Mouse (Mus musculus) thymus, postnatal 36 days (tissue): ENCODE results near the gene Zfp553.
A peak's percentile ranks its signal among the peaks of the same experiment; 100 is the strongest.

ENCODE experiments used
- DNase-seq, 2 experiments: peaks; one replicate each; pipeline ENCODE4 v3.0.0; 2022; ENCODE audit warnings: mixed read lengths in 2 of 2

The Zfp553 gene

DNA sequence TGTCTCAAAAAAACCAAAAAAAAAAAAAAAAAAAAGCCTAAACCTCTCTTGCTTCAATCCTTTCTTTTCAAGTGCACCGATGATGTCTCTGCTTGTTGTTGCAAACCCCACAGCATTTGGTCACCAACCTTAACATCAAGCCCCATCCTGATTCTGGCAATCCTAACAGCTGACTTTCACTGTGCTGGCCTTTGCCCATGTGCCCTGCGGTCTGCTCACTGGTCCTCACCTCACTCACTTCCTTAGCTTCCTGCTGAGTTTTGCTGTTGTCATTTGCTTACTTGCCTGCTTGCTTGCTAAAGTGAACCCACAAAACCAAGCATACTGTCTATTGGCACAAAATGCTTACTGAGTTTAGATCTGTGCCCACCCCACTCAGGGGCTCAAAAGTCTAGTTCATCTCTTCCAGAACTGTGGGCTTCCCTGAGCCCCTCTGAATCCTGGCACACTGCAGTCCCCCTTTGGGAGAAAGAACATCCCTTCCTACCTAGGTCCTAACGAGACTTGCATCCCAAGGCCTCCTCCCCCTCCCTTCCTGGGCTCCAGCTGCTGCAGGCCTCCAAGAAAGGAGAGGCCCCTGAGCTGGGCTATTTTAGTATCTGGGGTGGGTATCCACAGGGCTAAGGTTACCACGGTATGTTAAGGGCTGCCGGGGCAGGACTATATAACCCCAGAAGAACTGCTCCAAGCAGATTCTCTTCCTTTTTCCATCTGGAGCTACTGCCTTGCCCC, 21.7 kb upstream of the Zfp553 start:
- peak in 1 of 2 experiments; percentile 45 for DNase-seq

DNA sequence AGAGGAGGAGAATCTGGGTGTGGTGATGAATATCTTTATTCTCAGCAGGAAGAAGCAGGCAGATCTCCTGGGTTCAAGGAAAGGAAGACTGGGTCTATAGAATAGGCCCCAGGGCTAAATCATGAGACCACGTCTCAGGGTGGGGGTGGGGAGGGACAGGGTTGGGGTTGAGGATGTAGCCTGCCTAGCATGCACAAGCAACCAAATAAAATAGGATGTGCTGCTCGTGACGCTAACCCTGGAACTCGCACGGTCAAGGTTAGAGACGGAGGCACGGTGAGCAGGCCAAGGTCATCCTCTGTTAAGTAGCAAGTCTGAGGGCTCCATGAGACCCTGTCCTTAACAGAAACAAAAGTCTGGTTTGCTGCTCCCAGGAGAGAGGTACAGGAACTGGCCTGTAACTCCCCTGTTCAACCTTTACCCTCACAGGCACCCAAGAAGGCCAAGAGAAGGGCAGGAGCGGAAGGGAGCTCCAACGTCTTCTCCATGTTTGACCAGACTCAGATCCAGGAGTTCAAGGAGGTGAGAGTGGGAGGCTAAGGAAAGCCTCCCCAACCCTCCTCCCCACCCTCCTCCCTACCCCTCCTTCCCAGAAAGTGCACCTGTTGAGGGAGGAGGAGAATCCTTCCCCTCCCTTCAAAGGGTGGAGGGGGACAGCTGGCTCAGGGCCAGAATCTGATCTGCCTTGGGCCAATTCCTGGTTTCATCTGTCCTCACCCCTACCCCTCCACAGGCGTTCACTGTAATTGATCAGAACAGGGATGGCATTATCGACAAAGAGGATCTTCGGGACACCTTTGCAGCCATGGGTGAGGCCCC, 20.2 kb upstream of the Zfp553 start:
- no peak for DNase-seq

- DNase-seq: no peak
These were observed 19.4 kb upstream of the Zfp553 start for GRCm38 (mm10) chr7:127213485-127213884.

DNA sequence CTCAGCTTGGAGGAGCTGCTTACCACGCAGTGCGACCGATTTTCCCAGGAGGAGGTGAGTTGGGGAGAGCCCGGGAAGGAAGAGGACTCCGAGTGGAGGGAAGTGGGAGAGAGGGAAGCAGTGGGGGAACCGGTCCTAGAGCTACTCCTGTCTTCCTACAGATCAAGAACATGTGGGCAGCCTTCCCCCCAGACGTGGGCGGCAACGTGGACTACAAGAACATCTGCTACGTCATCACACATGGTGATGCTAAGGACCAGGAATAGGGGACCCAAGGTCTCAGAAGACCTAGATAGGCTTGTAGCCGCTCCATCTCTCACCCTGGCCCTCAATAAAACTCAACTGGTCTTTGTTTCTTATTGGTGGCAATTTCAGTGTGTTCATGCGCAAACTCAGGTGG, 18.9 kb upstream of the Zfp553 start:
- no peak for DNase-seq

DNA sequence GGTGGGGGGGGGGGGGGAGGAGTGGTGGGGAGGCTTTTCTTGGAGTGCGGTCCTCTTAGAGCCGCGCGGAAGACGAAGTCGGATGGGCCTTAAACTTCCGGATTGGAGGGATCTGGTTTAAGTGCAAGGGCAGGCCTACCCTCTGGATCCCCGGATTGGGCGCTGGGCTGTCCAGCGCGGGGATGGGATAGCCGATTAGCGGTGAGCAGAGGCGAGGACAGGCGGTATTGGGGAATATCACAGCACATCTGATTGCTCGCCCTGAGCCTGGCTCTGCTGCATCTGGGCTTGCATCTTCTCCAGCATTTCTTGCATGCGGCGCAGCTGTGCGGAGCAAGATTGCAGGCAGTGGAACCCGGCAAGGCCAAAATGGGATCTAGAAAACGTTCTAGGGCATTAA, 18.3 kb upstream of the Zfp553 start:
- no peak for DNase-seq

DNA sequence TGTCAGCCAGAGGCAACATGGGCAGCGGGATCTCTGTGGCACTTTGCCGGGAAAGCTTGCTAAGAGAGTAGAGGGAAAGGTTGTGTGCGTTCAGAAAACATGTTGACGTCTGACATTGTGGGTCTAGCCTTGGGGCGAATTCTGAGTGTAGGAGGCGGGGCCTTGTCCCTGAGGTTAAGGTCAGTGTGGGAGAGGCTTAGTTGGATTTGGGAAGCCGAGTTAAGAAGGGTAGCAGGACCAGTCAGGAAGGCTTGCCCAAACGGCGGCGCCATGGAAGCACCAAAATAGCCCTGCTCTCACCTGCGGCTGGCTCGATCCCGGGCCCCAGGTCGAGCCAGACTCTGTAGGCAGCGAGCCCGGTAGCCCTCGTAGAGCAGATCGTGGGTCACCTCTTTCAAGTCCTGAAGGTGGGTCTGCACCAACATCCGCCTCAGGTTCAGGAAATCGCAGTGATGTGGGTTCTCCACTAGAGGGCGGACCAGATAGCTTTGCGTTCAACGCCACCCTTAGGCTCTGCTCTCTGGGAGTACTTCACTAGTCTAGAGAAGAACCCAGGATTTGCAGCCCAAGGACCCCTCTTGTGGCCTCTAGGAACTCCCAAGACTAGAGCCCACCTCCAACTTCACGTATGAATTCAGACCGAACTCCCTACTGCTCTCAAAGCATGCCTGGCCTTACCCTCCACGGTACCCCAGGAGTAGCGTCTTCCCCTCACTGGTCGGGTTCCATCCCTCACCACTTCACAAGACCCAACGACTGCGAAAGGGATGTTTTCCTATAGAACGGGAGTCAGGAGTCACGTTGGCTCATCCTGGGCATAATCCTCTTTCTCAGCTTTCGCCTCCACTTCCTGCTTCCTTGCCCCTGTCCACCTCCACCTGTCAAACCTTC, 17.6 kb upstream of the Zfp553 start:
- peak; percentile 71 to 82 for DNase-seq

- no peak for DNase-seq
These were observed 16.6 kb upstream of the Zfp553 start for GRCm38 (mm10) chr7:127216307-127216706.

DNA sequence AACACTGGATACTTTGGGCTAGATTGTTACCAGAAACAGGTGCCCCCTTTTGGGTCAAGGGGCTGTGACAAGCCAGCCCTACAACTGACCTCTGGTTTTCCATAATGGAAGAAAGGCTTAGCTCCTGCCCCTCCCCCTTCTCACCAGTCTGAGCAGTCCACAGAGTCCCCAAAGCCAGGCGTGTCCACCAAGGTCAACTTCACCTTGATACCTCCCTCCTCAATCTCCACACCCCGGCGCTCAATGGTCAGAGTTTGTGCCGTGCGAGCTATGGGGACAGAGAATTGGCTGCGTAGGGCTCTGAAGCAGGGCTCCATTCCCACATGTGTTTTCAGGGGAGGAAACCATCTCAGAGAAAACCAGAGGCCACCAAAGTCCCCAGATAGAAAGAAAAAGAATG, 15.4 kb upstream of the Zfp553 start:
- DNase-seq: peak in 1 of 2 experiments; percentile 38

- peak; percentile 79 to 86 for DNase-seq
These were observed 14.8 kb upstream of the Zfp553 start for GRCm38 (mm10) chr7:127217901-127218642.

- DNase-seq: no peak
These were observed 14.2 kb upstream of the Zfp553 start for GRCm38 (mm10) chr7:127218670-127219069.

DNA sequence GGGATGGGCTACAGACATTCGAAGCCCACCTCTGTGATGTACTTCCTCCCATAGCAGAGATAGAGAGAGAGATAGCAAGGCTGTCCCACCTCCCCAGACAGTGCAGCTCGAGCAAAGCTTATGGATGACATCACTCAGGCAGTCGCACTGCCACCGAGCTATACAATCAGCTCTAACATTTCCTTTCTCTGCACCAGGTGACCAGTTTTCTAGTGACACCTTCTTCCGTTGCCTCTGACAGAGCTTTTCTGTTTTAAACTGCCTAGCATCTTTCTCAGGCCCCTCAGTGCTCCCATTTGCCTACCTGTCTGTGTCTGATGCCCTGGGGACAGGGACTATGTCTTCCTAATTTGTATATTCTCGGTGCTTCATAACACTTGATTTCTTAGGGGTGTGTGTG, 12.4 kb upstream of the Zfp553 start:
- peak; percentile 31 to 48 for DNase-seq

DNA sequence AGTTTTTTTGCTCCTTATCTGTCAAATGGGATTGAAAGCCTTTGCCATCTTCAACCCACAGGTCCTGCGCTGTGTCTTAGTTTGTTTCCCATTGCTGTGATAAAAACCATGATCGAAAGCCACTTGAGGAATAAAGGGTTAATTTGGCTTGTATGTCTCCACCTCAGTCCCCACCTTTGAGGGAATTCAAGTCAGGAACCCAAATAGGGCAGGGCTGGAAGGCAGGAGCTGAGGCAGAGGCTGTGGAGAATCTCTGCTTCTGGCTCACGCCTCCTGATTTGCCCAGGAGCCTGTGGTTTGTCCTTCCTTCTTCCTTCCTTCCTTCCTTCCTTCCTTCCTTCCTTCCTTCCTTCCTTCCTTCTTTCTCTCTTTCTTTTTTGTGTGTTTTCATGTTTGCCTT, 9.8 kb upstream of the Zfp553 start:
- DNase-seq: no peak

DNA sequence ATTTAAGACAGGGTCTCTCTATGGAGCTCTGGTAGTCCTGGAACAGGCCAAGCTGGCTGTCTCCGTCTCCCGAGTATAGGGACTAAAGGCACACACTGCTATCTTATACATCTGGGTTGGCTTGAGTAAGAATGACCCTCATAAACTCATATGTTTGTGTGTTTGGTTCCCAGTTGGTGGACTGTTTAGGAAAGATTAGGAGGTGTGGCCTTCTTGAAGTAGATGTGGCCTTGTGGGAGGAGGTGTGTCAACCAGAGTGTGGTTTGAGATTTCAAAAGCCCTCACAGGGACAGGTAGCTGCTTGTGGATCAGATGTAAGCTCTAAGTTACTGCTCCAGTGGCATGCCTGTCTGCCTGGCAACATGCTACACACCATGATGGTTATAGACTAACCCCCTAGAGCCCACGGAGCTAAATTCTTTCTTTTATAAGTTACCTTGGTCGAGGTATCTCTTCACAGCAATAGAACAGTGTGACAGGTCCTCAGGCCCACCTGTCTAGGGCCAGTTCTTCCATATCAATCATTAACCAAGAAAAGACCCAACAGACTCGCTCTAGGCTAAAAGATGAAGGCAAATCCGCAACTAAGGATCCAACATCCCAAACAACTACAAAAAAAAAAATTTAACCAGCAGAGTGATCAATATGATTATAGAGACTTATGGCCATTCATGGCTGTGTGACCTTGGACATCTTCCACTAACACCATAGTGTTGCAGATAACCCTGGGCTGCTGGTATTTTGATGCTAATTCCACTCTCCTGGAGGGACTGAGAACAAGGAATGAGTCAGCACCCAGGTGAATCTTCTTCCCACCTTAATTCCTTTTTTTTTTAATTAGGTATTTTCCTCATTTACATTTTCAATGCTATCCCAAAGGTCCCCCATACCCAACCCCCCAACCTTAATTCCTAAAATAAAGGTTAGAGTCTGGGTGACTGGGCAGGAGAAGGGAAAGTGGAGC, 9.1 kb upstream of the Zfp553 start:
- DNase-seq: no peak

- DNase-seq: no peak
These were observed 8.2 kb upstream of the Zfp553 start for GRCm38 (mm10) chr7:127224616-127225015.

DNA sequence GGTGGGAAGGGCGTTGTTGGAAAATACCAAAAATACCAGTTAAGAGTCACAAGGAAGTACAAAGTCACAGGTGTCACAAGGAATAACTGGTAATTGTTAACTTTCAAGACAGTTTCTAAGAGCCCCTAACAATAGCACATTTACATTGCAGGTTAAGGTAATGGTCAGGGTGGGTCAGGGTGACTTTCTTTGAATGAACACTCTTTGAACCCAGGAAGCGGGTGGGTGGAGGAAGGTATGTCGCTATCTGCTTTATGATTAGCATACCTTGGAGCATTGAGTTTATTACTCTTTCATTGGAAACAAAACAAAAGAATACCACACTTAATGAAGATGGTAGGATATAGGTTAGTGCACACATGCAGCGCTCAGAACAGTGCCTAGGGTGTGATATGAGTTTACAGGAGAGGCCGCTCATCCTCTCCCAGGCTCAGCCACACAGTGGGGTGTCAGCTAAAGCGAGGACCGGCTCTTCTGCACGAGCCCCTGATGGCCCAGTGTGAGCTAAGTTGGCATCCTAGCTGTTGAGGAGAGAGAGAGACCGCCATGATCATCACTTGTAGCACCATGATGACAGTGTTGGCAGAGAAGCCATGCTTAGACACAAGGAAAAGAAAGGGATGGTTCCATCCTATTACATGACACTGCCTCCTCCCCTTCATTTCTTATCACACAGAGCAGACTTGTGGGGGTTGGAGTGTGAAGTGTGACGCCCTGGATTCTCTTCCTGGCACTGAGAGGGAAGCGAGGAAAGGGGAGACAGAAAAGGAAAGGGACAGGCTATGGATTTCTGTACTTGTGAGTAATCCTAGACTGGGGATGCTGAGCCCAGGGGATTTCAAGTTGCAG, 7.5 kb upstream of the Zfp553 start:
- DNase-seq: no peak

DNA sequence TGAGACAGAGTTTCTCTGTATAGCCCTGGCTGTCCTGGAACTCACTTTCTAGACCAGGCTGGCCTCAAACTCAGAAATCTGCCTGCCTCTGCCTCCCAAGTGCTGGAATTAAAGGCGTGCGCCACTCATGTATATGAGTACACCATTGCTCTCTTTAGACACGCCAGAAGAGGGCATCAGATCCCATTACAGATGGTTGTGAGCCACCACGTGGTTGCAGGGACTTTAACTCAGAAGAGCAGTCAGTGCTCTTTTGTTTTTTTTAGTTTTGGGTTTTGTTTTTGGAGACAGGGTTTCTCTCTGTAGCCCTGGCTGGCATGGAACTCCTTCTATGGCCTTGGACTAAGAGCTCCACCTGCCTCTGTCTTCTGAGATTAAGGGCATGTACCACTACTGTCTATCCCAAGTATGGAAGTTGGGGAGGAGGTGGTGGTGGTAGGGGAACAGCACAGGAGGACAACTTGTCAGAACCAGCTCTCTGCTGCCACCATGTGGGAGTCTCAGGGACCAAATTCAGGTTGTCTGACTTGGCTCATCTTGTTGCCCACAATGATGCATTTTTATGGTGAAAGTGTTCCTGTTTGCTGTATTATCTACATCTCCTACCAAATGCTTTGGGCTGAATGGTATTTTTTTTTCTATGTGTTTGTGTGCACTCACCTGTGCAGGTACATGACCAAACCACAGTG, 4.1 kb upstream of the Zfp553 start:
- peak; percentile 88 to 91 for DNase-seq

- DNase-seq: no peak
These were observed 1.5 kb upstream of the Zfp553 start for GRCm38 (mm10) chr7:127231376-127231775.

GRCm38 (mm10) chr7:127231826-127232621, 837 bp upstream of the Zfp553 start:
- no peak for DNase-seq

DNA sequence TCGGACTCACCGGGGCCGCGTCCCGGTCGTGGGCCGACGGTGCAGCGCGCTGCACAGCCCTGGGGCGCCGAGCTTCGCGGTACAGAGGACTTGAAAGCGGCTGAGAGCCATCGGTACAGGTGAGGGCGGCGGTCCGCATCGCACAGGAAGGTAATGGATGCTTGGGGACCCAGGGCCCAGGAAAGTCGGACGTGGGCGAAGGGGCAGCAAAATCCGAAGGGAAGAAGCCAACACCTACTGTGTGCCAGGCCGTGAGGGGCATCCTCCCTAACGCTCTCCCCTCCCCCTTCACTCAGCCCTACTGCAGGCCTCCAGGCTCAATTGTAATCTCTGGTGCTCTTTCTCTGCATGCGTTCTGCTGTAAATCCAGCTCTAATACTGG, 498 bp downstream of the Zfp553 start:
- DNase-seq: no peak
